Mouse (Mus musculus) C2C12 (cell line): Measurements from ENCODE around the gene Hoxd8.

Experiments used
- CTCF ChIP-seq: IDR thresholded peaks from one replicate; pipeline ENCODE4 v1.5.1; 2011; ENCODE audit not compliant: control insufficient read depth, insufficient read depth, insufficient read length
- MAX ChIP-seq: IDR thresholded peaks from one replicate; pipeline ENCODE4 v1.6.1; 2011; ENCODE audit warnings: mild to moderate bottlenecking, control low read depth

DNA sequence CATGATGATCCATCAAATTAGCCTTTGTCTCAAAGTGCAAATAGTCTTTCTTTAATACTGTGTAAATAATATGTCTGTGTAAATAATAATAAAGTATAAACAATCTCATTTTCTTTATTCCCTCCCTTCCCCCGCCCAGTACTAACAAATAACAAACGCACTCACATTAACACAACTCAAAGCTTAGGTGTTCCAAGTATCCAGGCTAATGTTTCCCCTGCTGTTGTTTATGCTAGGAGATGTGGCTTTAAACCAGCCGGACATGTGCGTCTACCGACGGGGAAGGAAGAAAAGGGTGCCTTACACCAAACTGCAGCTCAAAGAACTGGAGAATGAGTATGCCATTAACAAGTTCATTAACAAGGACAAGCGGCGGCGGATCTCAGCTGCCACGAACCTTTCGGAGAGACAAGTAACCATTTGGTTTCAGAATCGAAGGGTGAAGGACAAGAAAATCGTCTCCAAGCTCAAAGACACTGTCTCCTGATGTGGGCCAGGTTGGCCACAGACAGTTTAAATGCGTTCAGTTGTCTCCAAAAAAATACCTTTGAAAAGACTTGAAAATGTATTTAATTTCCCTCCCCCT lies 34.7 kb upstream of the Hoxd8 start:
- no peak for TF ChIP-seq CTCF
- TF ChIP-seq MAX = no peak
